Mouse (Mus musculus) kidney, adult 2 months (tissue): Measurements from ENCODE around the gene Wscd2. TPM values are rescaled to one million over a fixed set of nuclear protein-coding genes. Genes with fewer than 3 reads are reported as not detected.

Source experiments
- DNase-seq: peaks from one replicate; pipeline ENCODE4 v3.0.0; 2021
- H3K27ac ChIP-seq: fragments of 200-500 bp; 2 replicates; pipeline ENCODE4 v1.5.1; 2012; ENCODE audit warnings: low read depth, low read length, control low read depth, inconsistent platforms; ENCODE audit not compliant: insufficient read depth
- H3K27me3 ChIP-seq: fragments of 200-500 bp; replicated peaks from 2 replicates; pipeline ENCODE4 v1.6.1; 2012; ENCODE audit warnings: mild to moderate bottlenecking, moderate library complexity, low read length, inconsistent platforms; ENCODE audit not compliant: control insufficient read depth, insufficient read depth
- H3K36me3 ChIP-seq: fragments of 200-500 bp; 2 replicates; pipeline ENCODE4 v1.6.1; 2012; ENCODE audit warnings: mild to moderate bottlenecking, moderate library complexity, low read length, inconsistent platforms; ENCODE audit not compliant: control insufficient read depth, insufficient read depth
- H3K4me1 ChIP-seq: fragments of 200-500 bp; 2 replicates; pipeline ENCODE4 v1.6.1; 2011; ENCODE audit warnings: low read length; ENCODE audit not compliant: control insufficient read depth, insufficient read depth
- H3K4me3 ChIP-seq: fragments of 200-500 bp; 2 replicates; pipeline ENCODE4 v1.5.1; 2011; ENCODE audit warnings: mild to moderate bottlenecking, low read depth, low read length, control low read depth; ENCODE audit not compliant: insufficient read depth
- CTCF ChIP-seq: fragments of 200-500 bp; conservative IDR thresholded peaks from 2 replicates; pipeline ENCODE4 v1.5.1; 2011; ENCODE audit warnings: low read depth, mild to moderate bottlenecking, control low read depth, low read length, moderate library complexity, mixed read lengths; ENCODE audit not compliant: insufficient read depth, insufficient read length
- POLR2A ChIP-seq: fragments of 200-500 bp; IDR thresholded peaks from one replicate; pipeline ENCODE4 v1.6.1; 2011; ENCODE audit warnings: low read depth, low read length, control low read depth
- WGBS: fragments of 180-500 bp; shearing (Covaris S2); methylation state at CpG from one replicate; pipeline ENCODE4 v1.1.7; 2018; 5-methylcytosine and 5-hydroxymethylcytosine counted together
- polyA plus RNA-seq: library from polyadenylated mRNA; depleted of rRNA; stranded (reverse); fragments of >200 nt; gene quantifications from 2 replicates; pipeline ENCODE4 v1.2.3, GENCODE M21; 2012

Wscd2 gene
- polyA plus RNA-seq, 1 experiment = 9.0 TPM

DNA sequence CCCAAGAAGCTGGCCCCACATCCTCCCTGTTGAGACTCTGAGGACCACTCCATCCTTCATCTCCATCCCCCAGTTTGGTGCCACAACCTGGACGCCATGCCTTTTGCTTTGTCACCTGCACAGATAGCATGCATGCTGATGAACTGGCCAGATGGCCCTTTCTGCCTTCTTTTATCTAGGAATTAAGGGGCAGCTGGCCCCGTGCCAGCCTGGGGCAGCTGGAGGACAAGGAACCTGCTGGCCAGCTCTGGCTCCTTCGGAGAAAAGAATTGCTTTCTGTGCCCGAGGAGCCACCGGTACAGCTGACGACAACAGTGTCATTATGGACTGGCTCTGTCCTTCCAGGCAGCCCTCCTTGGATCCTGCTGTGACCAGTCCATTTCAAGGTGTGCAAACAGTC, 32.9 kb upstream of the Wscd2 start:
- Histone ChIP-seq H3K27me3 (no peaks in the 10 kb centered on the region), H3K27ac (no peak overlapping the region), H3K4me3 (no peak overlapping the region), H3K4me1 (no peaks in the 10 kb centered on the region), H3K36me3 (no peaks in the 10 kb centered on the region)
- TF ChIP-seq POLR2A (no peak), CTCF (no peak)
- WGBS = 75% methylated on average over 6 of the region's 6 CpGs
- DNase-seq = no peak

DNA sequence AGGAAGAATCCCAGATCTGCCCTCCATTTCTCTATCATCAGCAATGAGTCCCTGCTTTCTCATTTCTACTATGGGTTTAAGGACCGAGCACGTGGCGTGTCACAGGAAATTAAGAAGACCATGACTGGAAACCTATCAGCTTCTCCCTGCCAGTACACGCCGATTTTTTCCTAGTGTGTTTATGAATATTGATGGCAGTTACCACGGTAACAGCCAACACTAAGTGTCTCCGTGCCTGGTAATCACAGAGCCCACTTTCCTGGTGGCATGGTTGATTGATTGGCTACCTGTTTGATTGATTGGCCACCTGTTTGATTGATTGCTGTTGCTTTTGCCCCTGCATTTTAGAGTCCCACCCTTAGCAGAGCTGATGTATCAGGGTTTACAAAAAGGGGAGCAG, 30.2 kb upstream of the Wscd2 start:
- 74% methylated on average over 7 of the region's 7 CpGs for WGBS

DNA sequence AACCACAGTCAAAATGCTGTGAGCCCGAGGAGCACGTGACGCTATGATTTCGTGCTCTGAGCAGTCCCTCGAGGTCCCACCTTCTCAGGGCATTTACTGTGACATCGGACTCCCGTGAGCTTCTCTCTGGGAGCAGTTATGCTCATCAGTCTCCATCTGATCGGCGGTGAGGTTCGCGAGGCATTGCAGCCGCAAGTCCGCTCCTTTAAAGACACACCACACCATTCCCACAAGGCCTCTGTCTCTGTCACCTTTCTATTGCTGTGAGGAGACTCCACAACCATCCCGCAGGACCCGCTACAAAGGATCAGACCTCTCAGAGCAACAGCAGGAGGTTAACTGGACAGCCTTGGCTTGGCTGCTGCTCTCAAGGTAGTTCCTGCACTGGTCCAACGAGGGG, 28.6 kb upstream of the Wscd2 start:
- TF ChIP-seq POLR2A (no peak), CTCF (no peak)
- no peaks in the 10 kb centered on the region for H3K27me3 ChIP-seq
- no peak overlapping the region for H3K27ac ChIP-seq
- no peaks in the 10 kb centered on the region for H3K36me3 ChIP-seq
- no peak for DNase-seq
- H3K4me1 ChIP-seq = no peaks in the 10 kb centered on the region
- WGBS = 15% methylated on average over 16 of the region's 16 CpGs
- no peak overlapping the region for H3K4me3 ChIP-seq

More for the DNA sequence above, 30.2 kb upstream of the Wscd2 start:
- TF ChIP-seq POLR2A (no peak), CTCF (no peak)
- H3K27ac ChIP-seq = no peak overlapping the region
- H3K4me3 ChIP-seq = no peak overlapping the region
- DNase-seq = no peak
- no peaks in the 10 kb centered on the region for H3K4me1 ChIP-seq
- H3K36me3 ChIP-seq = no peaks in the 10 kb centered on the region
- no peaks in the 10 kb centered on the region for H3K27me3 ChIP-seq

DNA sequence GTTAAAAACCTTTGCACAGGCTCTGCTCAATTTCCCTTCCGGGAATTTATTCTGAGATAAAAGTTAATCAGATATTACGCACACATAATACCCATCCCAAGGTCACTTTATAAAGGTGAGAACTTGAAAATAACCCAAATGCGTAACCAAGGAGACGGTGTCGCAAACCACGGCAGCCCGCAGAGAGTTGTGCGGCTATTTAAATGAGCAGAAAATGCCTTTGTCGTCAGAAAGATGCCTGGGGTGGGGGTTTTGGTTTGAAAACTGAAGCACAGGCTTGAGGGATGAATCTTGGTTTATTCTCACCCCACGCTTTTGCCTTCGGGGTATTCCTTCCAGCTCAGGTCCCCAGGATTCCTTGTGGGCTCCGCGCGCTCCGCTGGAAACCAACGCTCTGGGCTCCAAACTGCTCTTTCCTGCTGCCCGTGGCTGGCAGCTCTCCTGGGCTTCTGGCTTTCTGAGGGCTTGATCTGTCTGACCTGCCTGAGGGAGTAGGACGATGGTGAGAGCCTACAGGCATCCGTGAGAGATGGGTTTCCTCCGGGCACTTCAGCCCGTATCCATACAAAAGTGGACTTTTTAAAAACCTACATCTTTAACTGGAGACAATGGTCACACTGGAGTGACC, 28.0 kb upstream of the Wscd2 start:
- H3K27ac ChIP-seq = no peak overlapping the region
- no peaks in the 10 kb centered on the region for H3K4me1 ChIP-seq
- no peaks in the 10 kb centered on the region for H3K36me3 ChIP-seq
- no peak for TF ChIP-seq CTCF
- TF ChIP-seq POLR2A = no peak
- no peak for DNase-seq
- no peaks in the 10 kb centered on the region for H3K27me3 ChIP-seq
- no peak overlapping the region for H3K4me3 ChIP-seq
- 43% methylated on average over 21 of the region's 21 CpGs for WGBS

DNA sequence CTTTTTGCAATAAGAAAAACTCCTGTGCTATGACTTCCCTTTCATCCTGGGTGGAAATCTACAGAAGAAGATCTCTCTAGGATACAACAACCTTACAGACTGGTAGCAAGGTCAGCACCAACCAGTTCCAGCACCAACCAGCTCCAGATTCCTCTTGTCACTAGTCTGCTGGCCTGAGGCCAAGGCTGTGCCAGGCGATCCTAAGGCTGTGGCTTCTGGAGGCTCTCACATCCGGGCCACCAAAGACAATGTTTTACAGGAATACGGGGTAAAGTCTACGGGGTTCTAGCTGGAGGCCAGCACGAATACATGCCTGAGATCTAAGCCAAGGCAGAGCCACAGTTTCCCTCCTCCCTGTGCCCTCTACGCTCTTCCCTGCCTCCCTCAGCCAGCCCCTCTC, 25.4 kb upstream of the Wscd2 start:
- no peaks in the 10 kb centered on the region for H3K4me1 ChIP-seq
- DNase-seq = peak; percentile 86
- peak overlapping the region; percentile 21; the same call in 1 of the 2 replicates for H3K27ac ChIP-seq
- 39% methylated on average over 6 of the region's 6 CpGs for WGBS
- no peaks in the 10 kb centered on the region for H3K36me3 ChIP-seq
- H3K27me3 ChIP-seq = no peaks in the 10 kb centered on the region
- TF ChIP-seq POLR2A (no peak), CTCF (no peak)
- no peak overlapping the region for H3K4me3 ChIP-seq

DNA sequence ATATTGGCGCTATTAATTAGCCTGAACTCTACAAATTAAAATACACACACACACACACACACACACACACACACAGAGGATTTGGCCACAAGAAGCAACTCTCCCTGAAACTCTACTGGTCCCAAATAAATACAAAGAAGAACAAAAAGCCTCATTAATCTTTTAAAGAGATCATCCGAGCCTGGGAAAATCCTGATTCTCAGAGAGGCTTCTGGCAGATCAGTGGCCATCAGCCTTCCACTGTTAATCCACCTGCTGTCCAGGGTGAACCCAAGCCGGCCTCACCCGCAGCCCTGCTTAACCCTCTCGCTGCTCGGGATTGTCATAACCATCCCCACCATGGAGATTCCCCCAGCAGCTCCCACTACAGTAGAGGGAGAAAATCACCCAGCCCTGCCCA, 23.6 kb upstream of the Wscd2 start:
- H3K27me3 ChIP-seq = no peaks in the 10 kb centered on the region
- no peak for DNase-seq
- 47% methylated on average over 6 of the region's 6 CpGs for WGBS

DNA sequence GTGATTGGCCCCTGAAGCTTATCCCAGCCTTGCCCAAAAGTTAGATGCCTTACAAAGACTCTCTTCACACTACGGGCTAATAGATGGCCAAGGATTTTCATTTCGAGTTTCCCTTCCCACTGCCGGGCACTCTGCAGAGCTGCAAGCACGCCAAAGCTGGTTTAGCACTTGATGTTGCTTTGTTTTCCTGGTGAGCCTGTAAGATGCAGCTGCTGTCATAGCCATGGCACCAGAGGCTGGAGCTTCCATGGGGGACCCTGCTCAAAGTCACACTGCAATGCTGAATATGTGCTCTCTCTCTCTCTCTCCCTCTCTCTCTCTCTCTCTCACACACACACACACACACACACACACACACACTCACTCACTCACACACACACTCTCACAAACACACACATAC, 23.1 kb upstream of the Wscd2 start:
- no peaks in the 10 kb centered on the region for H3K36me3 ChIP-seq
- TF ChIP-seq CTCF = no peak
- TF ChIP-seq POLR2A = no peak
- H3K27me3 ChIP-seq = no peaks in the 10 kb centered on the region
- no peak overlapping the region for H3K27ac ChIP-seq
- no peak overlapping the region for H3K4me3 ChIP-seq
- DNase-seq = no peak
- no peaks in the 10 kb centered on the region for H3K4me1 ChIP-seq
- WGBS = 35% methylated on average over 4 of the region's 4 CpGs

More for the DNA sequence above, 23.6 kb upstream of the Wscd2 start:
- H3K36me3 ChIP-seq = no peaks in the 10 kb centered on the region
- no peak overlapping the region for H3K27ac ChIP-seq
- H3K4me1 ChIP-seq = no peaks in the 10 kb centered on the region
- no peak for TF ChIP-seq CTCF
- TF ChIP-seq POLR2A = no peak
- no peak overlapping the region for H3K4me3 ChIP-seq
